Mouse (Mus musculus) adipose tissue, adult 10 weeks (tissue): ENCODE results near the gene Slc22a5. TPM values are rescaled to one million over a fixed set of nuclear protein-coding genes. Genes with fewer than 3 reads are reported as not detected.

ENCODE experiments used
- polyA plus RNA-seq: library from polyadenylated mRNA; stranded (reverse); fragments of 350-450 nt; fragmentation: Illumina TruSeq; extraction: RNeasy Lipid Tissue Mini Kit (QIAGEN cat#74804); gene quantifications from one replicate; pipeline ENCODE4 v1.2.3, GENCODE M21; 2014; ENCODE audit warnings: low read depth, low replicate concordance

The Slc22a5 gene
- polyA plus RNA-seq = 47.5 TPM

DNA sequence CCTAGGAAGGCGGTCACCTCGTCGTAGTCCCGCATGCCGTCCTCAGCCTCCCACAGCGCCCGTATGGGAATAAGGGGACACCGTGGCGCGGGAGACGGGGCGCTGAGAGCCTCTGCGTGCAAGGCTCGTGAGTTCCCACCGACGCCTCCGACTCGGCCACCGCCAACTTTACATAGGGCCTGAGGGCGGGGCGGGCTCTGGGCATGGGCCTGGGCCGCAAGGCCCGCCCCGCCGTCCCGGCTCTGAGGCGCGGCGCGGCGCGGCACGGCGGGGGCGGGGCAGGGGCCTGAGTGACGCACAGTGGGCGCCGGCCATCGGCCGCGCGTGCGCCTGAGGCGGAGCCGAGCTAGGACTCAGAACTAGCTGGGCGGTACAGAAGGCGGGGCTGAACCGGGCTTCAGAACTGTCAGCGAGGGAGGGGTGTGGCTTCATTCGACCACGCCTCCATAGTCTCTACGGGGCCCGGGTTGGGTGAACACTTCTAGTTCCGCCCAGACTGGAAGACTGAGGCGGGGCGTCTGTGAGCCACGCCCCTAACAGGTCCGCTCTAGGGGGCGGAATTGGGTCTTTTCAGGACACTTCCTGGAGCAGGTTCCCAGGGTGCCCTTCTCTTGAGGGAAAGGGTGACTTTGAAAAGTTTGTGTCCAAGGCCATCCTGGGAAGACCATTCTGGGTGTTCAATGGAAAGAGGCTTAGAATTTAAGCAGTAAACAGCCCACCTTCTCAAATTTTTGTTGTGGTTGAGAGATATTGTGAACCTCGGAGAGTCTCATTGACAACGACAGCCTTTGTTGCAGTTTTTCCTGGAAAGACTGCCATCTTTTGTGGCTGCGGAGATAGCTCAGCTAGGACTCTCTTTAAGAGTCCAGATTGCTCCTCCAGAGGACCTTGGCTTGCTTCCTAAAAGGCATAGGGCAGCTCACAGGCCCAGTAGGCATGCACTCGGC, at the start of gene Slc22a5:
Gene Slc22a5, minus strand, starts transcription at position 156 of the 947 bp plus-strand sequence.

DNA sequence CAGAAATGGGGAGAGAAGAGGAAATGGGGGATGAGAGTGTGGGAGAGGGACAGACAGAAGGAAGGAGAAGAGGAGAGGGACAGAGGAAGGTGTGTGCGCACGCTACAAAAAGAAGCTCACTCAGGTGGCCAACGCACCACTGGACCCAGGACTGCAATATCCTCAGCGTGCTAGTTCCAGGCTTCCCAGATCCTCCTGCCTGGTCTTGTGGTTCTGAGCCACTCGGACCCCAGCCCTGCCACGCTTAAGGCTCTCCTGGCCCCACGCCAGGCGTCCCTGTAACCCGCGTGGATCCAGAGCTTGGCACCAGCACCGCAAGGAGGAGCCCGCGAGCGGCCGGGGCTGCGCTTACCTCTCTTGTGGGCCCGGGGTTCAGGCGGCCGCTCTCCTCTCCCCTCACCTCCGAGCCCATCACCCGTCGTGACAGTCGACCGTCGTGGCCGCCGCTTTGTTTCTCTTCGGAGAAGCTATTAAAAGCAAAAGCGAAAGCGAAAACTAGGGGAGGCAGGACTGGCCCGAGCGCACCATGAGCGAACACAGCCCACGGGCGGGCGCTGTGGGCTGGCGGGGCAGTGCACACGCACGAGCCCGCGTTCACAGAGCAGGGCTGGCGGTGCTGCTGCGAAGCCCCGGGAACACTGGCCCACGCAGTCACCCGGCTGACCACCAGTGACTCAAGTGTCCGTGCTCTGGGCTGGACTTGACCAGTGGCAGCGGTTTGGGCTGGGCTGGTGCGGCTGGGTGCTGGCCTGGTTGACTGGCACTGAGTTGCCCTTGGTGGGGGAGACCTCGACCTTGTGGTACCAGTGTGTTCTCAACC, 32.5 kb downstream of the Slc22a5 start, which contains the start of gene Gm12216:
Gene Gm12216, minus strand, starts transcription at position 496 of the 820 bp plus-strand sequence.

Other genes with a start within 250 kb of the Slc22a5 start
- gene Rad50, start 184.3 kb downstream of the Slc22a5 start, polyA plus RNA-seq = 17.0 TPM
- gene Il5, start 170.9 kb downstream of the Slc22a5 start, polyA plus RNA-seq = not detected
- gene Irf1, start 121.6 kb downstream of the Slc22a5 start, polyA plus RNA-seq = 38.5 TPM
- gene Gm17334, start 118.5 kb downstream of the Slc22a5 start, polyA plus RNA-seq = 0.98 TPM
- gene Gm12216, start 32.4 kb downstream of the Slc22a5 start, polyA plus RNA-seq = 7.6 TPM
- 5.7 TPM for gene Slc22a21, start 88.7 kb upstream of the Slc22a5 start, polyA plus RNA-seq
- gene Slc22a4, start 136.4 kb upstream of the Slc22a5 start, polyA plus RNA-seq = 8.9 TPM
- 48.6 TPM for gene Pdlim4, start 177.4 kb upstream of the Slc22a5 start, polyA plus RNA-seq
- gene P4ha2, start 208.4 kb upstream of the Slc22a5 start, polyA plus RNA-seq = 79.3 TPM